Mouse (Mus musculus) embryonic facial prominence, embryonic 15.5 days (tissue): ENCODE results near the gene Col13a1. TPM values are rescaled to one million over a fixed set of nuclear protein-coding genes. Genes with fewer than 3 reads are reported as not detected.

Experiments used
- ATAC-seq: fragments of 200-750 bp; cut with Nextera tagmentation; 2 replicates; pipeline ENCODE4 v1.8.0; 2017; ENCODE audit warnings: low read depth, moderate TSS enrichment; ENCODE audit not compliant: insufficient number of reproducible peaks, low FRiP score, low TSS enrichment
- H3K27ac ChIP-seq: fragments of 300-500 bp; sonication (generic); replicated peaks from 2 replicates; pipeline ENCODE4 v1.5.1; 2015; ENCODE audit warnings: mild to moderate bottlenecking, inconsistent platforms
- H3K27me3 ChIP-seq: fragments of 300-500 bp; sonication (generic); 2 replicates; pipeline ENCODE4 v1.6.1; 2015; ENCODE audit warnings: inconsistent platforms
- H3K36me3 ChIP-seq: fragments of 300-500 bp; sonication (generic); 2 replicates; pipeline ENCODE4 v1.6.1; 2015; ENCODE audit warnings: mild to moderate bottlenecking, inconsistent platforms
- H3K4me1 ChIP-seq: fragments of 300-500 bp; sonication (generic); 2 replicates; pipeline ENCODE4 v1.6.1; 2015; ENCODE audit warnings: inconsistent platforms
- H3K4me2 ChIP-seq: fragments of 300-500 bp; sonication (generic); replicated peaks from 2 replicates; pipeline ENCODE4 v1.6.1; 2015; ENCODE audit warnings: mild to moderate bottlenecking, inconsistent platforms
- H3K4me3 ChIP-seq: fragments of 300-500 bp; sonication (generic); replicated peaks from 2 replicates; pipeline ENCODE4 v1.5.1; 2015; ENCODE audit warnings: mild to moderate bottlenecking, inconsistent platforms
- H3K9ac ChIP-seq: fragments of 300-500 bp; sonication (generic); 2 replicates; pipeline ENCODE4 v1.6.1; 2015; ENCODE audit warnings: inconsistent platforms
- H3K9me3 ChIP-seq: fragments of 300-500 bp; sonication (generic); replicated peaks from 2 replicates; pipeline ENCODE4 v1.6.1; 2016; ENCODE audit warnings: inconsistent platforms
- WGBS: fragments of 180-500 bp; shearing (Covaris S2); methylation state at CpG from one replicate; pipeline ENCODE4 v1.1.7; 2015; 5-methylcytosine and 5-hydroxymethylcytosine counted together
- polyA plus RNA-seq: library from polyadenylated mRNA; unstranded; fragments of >200 nt; fragmentation: Nextera tagmentation; extraction: Ambion mirVana; gene quantifications from 2 replicates; pipeline ENCODE4 v1.2.1, GENCODE M21; 2015

The Col13a1 gene
- polyA plus RNA-seq, 1 experiment from 2014 or later: 13.1 TPM

DNA sequence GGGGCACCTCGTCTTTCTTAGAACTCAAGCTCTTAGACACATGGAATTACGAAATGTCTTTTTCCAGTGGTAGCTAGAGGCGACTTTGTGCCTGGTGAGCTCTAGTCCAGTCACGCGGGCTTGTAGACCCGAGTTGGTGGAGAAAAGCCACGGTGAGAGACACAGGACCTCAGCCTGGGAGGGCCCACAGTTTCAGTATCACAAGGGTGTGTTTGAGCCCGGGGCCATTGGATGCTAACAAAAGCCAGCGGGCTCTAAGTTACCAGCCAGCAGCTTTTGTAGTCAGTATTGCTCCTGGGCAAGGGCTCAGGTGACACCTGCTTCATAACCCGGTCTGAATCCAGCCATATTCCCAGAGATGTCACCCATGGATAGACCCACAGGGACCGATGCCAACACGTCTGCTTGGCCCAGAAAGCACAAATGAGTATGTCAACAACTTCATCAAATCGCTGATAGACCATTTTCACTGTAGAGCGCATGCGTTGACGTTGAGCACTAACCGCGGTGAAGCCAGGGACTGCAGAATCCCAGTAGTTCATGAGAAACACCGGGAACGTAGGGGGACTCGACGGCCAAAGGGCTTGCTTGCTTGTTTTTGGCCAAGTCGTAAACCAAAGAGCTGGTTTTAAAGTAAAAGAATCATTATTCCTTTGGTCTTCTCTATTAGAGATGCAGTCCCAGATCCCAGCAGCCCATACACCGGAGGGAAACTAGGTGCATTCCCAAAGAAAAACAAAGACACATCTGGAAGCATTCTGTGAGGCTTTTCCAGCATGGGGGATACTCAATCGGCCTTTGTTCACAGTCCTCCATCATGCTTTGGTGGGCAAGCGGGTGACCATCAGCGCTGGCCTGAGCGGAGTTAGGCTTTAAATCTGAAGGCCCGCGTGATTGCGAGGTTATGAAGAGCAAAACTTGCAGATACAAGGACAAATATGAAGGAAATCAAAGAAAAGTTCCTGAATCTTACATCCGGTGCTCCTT lies 150.7 kb downstream of the Col13a1 start:
- H3K4me2 ChIP-seq: no peak overlapping the region
- H3K9me3 ChIP-seq: no peaks in the 10 kb centered on the region
- no peak overlapping the region for H3K4me3 ChIP-seq
- no peak overlapping the region for H3K27ac ChIP-seq
- no peaks in the 10 kb centered on the region for H3K27me3 ChIP-seq
- H3K36me3 ChIP-seq: no peaks in the 10 kb centered on the region
- ATAC-seq: no peak
- whole genome bisulfite sequencing: 72% methylated on average over 32 of the region's 32 CpGs
- H3K9ac ChIP-seq: no peak overlapping the region
- peaks cover 48% of the 10 kb centered on the region for H3K4me1 ChIP-seq

DNA sequence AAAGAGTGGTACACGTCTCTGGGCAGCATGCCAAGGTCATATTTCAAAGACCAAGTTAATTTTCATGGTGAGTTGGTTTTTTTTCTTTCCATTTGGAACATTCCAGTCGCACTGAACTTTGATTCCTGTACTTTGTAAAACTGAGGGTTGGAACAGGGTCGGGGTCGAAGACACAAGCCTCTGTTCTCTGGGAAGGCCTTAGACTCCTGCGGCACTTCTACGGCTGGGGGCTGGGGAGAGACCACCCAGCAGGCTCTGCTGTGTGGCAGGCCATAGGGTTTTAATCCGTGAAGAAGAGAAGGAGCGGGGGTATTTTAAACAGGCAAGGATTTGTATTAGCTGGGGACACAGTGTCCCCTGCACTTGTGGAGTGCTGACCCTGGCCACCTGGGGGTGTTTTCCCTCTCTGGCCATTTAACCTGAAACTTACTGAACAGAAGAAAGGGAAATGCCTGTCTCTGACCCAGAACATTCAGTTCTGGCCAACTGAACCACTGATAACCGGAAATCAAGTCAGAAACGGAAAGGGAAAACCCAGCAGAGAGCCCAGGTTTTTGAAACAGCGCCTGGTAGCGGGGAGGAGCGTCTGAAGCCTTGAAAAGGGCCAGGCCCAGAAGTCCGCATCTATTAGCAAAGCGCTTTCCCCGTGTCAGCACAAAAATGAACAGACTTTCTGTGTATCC lies 152.0 kb downstream of the Col13a1 start:
- Histone ChIP-seq H3K4me3 (no peak overlapping the region), H3K36me3 (no peaks in the 10 kb centered on the region), H3K9ac (no peak overlapping the region), H3K27ac (0 out of 2 replicates have a peak overlapping the region, but pooled peaks have one; percentile 36), H3K4me2 (no peak overlapping the region), H3K4me1 (peaks cover 51% of the 10 kb centered on the region), H3K27me3 (no peaks in the 10 kb centered on the region), H3K9me3 (no peaks in the 10 kb centered on the region)
- no peak for ATAC-seq
- 21% methylated on average over 16 of the region's 16 CpGs for WGBS

DNA sequence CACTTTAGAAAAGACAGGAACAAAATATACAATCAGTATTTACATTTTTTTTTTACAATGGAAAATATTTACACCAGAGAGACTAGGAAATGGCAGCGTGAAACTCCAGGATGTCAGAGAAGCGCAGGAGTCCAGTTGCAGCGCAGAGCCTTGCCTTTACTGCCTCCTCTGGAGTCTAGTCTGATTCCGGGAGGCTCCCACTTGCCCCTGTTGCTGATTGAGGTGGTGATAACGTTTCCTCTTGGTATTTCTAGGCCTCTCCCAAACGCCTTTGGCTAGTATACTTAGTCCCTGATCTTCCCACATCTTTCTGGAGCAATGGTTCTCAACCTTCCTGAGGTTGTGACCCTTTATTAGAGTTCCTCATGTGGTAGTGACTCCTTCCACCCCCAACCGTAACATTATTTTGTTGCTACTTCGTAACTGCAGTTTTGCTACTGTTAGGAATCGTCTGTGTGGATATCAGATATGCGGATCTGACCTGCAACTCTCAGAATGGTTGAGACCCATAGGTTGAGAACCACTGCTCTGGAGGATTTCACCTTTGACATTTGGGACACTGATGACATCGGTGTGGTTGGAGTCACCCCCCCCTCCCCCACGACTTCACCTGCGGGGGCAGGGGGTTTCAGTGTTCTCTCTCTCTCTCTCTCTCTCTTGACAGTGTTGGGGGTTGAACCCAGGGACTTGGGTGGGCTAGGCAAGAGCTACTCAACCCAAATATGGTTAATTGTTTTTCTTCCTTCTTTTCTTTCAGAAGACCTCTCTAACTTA lies 152.7 kb downstream of the Col13a1 start:
- H3K4me2 ChIP-seq: no peak overlapping the region
- H3K9me3 ChIP-seq: no peaks in the 10 kb centered on the region
- H3K27me3 ChIP-seq: no peaks in the 10 kb centered on the region
- no peak overlapping the region for H3K9ac ChIP-seq
- no peaks in the 10 kb centered on the region for H3K36me3 ChIP-seq
- no peak overlapping the region for H3K4me3 ChIP-seq
- peak overlapping the region; percentile 69; the same call in 1 of the 2 replicates for H3K27ac ChIP-seq
- H3K4me1 ChIP-seq: peaks cover 47% of the 10 kb centered on the region
- 32% methylated on average over 13 of the region's 13 CpGs for WGBS
- ATAC-seq: no peak

DNA sequence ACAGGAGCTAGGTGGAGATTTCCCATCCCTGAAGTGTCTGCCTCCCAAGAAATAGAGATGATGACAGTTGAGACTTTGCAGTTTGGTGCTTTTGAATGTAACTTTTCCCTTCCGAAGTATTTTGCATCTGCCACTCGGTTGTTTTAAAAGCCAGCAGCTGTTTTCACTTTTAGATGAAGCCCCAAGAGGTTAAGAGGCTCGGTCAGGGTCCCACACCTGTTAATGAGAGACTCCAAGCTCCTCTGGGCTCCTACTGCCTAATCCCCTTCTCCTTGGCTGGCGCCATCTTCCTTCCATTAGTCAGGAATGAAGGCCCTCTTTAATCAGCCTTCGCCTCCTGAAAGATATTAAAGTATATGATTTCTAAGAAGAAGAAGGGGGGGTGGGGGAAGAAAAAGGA lies 153.4 kb downstream of the Col13a1 start:
- no peak for ATAC-seq
- Histone ChIP-seq H3K9me3 (no peaks in the 10 kb centered on the region), H3K36me3 (no peaks in the 10 kb centered on the region), H3K9ac (no peak overlapping the region), H3K27ac (peak overlapping the region; percentile 13; the same call in 1 of the 2 replicates), H3K4me1 (peaks cover 42% of the 10 kb centered on the region), H3K27me3 (no peaks in the 10 kb centered on the region), H3K4me2 (no peak overlapping the region), H3K4me3 (no peak overlapping the region)
- WGBS: 17% methylated on average over 5 of the region's 5 CpGs

DNA sequence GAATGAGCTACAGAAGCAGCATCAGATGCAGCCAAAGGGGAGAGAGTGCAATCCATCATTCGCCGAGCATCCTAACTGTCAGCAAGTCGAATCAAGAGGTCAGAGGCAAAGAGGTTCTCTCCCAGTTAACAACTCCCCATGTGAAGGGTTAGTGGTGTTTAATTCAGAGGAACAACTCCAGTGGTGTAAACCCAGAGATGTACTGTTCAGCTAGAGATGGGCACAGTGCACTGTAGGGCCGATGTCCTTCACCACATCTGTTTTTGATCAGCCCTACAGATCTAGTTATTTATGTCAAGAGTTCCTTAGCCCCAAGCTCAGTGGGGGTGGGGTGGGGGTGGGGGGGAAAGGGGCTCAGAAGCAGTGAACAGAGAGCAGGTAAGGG lies 155.2 kb downstream of the Col13a1 start:
- Histone ChIP-seq H3K4me2 (no peak overlapping the region), H3K27me3 (no peaks in the 10 kb centered on the region), H3K4me3 (no peak overlapping the region), H3K36me3 (no peaks in the 10 kb centered on the region), H3K27ac (no peak overlapping the region), H3K4me1 (peaks cover 38% of the 10 kb centered on the region), H3K9me3 (no peaks in the 10 kb centered on the region), H3K9ac (no peak overlapping the region)
- no peak for ATAC-seq
- 31% methylated on average over 4 of the region's 4 CpGs for WGBS

DNA sequence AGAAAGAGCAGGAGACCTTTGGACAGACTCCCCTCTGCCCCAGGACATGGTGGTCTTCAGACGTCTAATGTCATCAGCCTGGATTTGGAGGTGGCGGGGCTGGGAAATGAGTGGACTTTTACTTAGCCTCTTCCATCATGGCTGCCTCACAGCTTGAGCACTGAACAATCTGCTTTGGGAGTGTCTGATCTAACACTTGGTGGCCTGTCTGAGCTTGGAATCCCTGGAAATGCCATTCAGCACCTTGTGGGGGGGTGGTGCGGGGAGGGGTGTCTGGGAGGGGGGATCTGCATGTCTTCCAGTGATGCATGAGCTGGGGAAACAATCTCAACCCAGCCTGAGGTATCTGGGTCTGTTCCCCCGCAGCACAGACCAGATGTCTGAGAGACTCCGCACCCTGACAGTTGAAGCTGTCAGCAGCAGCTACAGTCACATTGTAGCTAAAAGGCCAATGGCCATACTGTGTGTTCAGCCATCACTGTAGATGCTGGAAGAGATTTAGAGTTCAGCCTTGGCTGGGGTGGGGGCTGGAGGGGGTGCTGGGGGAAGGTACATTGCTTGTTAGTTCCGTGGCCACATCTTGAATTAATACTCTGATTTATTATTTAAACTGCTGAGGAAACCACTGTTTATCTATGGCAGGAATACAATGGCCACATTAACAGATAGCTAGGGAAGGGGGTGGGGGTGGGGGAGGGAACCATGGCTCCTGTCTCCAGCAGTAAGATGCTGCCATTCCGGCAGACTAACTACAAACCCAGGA lies 155.8 kb downstream of the Col13a1 start:
- ATAC-seq: no peak
- WGBS: 36% methylated on average over 7 of the region's 7 CpGs
- H3K9ac ChIP-seq: no peak overlapping the region
- H3K4me1 ChIP-seq: peaks cover 38% of the 10 kb centered on the region
- no peaks in the 10 kb centered on the region for H3K27me3 ChIP-seq
- H3K9me3 ChIP-seq: no peaks in the 10 kb centered on the region
- H3K36me3 ChIP-seq: no peaks in the 10 kb centered on the region
- 0 out of 2 replicates have a peak overlapping the region, but pooled peaks have one; percentile 25 for H3K27ac ChIP-seq
- no peak overlapping the region for H3K4me3 ChIP-seq
- no peak overlapping the region for H3K4me2 ChIP-seq

DNA sequence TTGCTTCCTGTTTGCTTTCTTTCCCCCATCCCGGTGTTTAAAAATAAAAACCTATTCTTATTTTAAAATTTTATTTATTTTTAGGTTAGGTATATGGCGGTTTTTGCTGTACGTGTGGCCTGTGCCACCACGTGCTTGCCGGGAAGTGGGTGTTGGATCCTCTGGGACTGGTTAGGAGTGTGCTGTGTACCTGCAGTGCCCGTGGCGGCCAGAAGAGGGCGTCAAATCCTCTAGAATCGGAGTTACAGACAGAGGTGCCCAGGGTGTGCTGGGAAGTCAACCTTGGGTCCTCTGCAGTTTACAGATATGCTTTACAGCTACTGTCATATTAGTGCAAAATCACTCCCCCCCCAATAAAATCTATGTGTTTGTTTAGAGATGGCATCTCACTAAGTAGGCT lies 158.9 kb downstream of the Col13a1 start:
- ATAC-seq: no peak
- H3K4me3 ChIP-seq: no peak overlapping the region
- H3K4me1 ChIP-seq: peaks cover 15% of the 10 kb centered on the region; the same call in 1 of the 2 replicates
- H3K9me3 ChIP-seq: no peaks in the 10 kb centered on the region
- H3K27me3 ChIP-seq: no peaks in the 10 kb centered on the region
- no peak overlapping the region for H3K27ac ChIP-seq
- no peaks in the 10 kb centered on the region for H3K36me3 ChIP-seq
- no peak overlapping the region for H3K4me2 ChIP-seq
- no peak overlapping the region for H3K9ac ChIP-seq
- WGBS: 62% methylated on average over 9 of the region's 9 CpGs

DNA sequence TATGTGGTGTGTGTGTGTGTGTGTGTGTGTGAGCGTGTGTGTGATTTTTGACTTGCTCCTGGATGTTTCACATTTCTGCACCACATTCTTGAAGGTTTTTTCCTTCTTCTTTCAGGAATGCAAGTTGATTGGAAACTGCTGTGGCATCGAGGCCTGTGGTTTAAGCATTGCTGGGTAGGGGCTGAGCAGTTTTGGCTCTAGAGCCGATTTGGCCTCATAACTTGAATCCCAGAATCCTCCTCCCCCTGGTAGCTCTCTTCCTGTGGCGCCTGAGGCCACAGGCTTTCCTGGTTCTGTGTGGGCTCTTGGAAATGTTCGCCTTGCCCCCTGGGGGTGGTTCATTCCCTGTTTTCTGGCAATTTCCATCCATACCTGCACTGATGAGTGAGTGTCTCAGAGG lies 166.9 kb downstream of the Col13a1 start:
- no peak overlapping the region for H3K4me3 ChIP-seq
- peaks cover 10% of the 10 kb centered on the region for H3K4me1 ChIP-seq
- peak; percentile 80 for ATAC-seq
- no peaks in the 10 kb centered on the region for H3K9me3 ChIP-seq
- peak overlapping the region; percentile 80 for H3K27ac ChIP-seq
- no peaks in the 10 kb centered on the region for H3K27me3 ChIP-seq
- no peak overlapping the region for H3K9ac ChIP-seq
- 31% methylated on average over 5 of the region's 5 CpGs for WGBS
- no peak overlapping the region for H3K4me2 ChIP-seq
- no peaks in the 10 kb centered on the region for H3K36me3 ChIP-seq

DNA sequence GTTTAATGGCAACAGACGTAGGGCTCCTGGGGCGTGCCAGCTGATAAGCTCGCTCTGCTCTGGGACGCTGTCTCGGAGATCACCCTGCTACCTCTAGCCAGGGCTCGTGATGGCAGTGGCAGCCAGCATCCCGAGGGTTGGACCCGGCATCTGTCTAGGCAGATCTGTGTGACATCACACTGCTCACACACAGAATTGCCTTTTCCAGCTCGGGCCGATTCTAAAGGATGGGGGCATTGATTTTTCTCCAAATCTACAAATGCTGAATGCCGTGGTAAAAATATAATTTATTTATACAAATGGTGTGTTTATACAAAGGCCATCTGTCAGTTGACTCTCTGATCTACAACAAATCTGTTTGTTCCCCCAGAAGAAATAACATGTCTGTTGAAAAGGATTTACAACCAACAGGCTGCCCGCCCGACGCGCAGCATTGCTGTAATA lies 180.8 kb downstream of the Col13a1 start:
- Histone ChIP-seq H3K4me1 (peaks cover 5% of the 10 kb centered on the region; the same call in 1 of the 2 replicates), H3K27ac (no peak overlapping the region), H3K4me2 (no peak overlapping the region), H3K9me3 (no peaks in the 10 kb centered on the region), H3K27me3 (no peaks in the 10 kb centered on the region), H3K4me3 (no peak overlapping the region), H3K36me3 (no peaks in the 10 kb centered on the region), H3K9ac (no peak overlapping the region)
- 79% methylated on average over 15 of the region's 15 CpGs for WGBS
- no peak for ATAC-seq

DNA sequence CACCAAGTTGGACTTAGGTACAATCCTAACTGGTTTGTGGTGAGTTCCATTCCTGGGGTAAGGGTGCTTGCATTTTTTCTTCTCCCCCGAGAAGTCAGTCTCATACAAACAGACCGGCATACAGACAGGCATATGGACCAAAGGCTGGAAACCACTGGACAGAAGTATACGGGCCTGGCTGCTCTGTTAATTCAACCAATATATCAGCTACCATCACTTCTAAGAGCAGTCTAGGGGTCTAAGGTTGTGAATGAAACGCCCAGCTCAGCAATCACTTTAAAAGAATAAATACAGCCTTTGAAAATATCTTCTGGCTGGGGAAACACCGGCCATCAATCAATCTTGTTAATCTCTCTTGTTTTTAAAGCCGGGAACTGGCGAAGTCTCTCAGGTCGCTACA lies 183.4 kb downstream of the Col13a1 start:
- ATAC-seq: no peak
- 47% methylated on average over 8 of the region's 8 CpGs for WGBS

More for the DNA sequence above, 183.4 kb downstream of the Col13a1 start:
- H3K27me3 ChIP-seq: no peaks in the 10 kb centered on the region
- no peak overlapping the region for H3K4me3 ChIP-seq
- H3K4me1 ChIP-seq: peaks cover 5% of the 10 kb centered on the region; the same call in 1 of the 2 replicates
- no peak overlapping the region for H3K9ac ChIP-seq
- H3K27ac ChIP-seq: no peak overlapping the region
- no peaks in the 10 kb centered on the region for H3K36me3 ChIP-seq
- no peak overlapping the region for H3K4me2 ChIP-seq
- no peaks in the 10 kb centered on the region for H3K9me3 ChIP-seq
